Mouse (Mus musculus) MEL (cell line): ENCODE measurements around the gene Rgs9bp. TPM values are rescaled to one million over a fixed set of nuclear protein-coding genes. Genes with fewer than 3 reads are reported as not detected.

Experiments used
- DNase-seq: peaks from one replicate; pipeline ENCODE4 v3.0.0; 2011; ENCODE audit warnings: low read depth, low spot score
- H3K27ac ChIP-seq: 2 replicates; pipeline ENCODE4 v1.5.1; 2012; ENCODE audit warnings: low read depth, mild to moderate bottlenecking, control low read depth, low read length, moderate library complexity; ENCODE audit not compliant: control insufficient read depth
- H3K27me3 ChIP-seq, 2 experiments: fragments of 150-350 bp in 1 of 2; sonication (generic) in 1 of 2; 2 replicates each; pipeline ENCODE4 v1.6.1; 2012; ENCODE audit warnings: low read length in 2 of 2, mild to moderate bottlenecking in 2 of 2, improper control_type of control experiment in 1 of 2, moderate library complexity in 1 of 2; ENCODE audit not compliant: insufficient read depth in 2 of 2, control insufficient read depth in 1 of 2
- H3K36me3 ChIP-seq, 2 experiments: 2 replicates each; pipeline ENCODE4 v1.6.1; 2012 to 2014; ENCODE audit warnings: low read length in 2 of 2, improper control_type of control experiment in 1 of 2, inconsistent platforms in 1 of 2, mild to moderate bottlenecking in 1 of 2; ENCODE audit not compliant: insufficient read depth in 2 of 2, control insufficient read depth in 1 of 2
- H3K4me1 ChIP-seq, 2 experiments: fragments of 150-350 bp in 1 of 2; sonication (generic) in 1 of 2; 2 replicates each; pipeline ENCODE4 v1.6.1; 2012; ENCODE audit warnings: low read length in 2 of 2, improper control_type of control experiment in 1 of 2, mild to moderate bottlenecking in 1 of 2; ENCODE audit not compliant: insufficient read depth in 2 of 2, control insufficient read depth in 1 of 2
- H3K4me3 ChIP-seq, 2 experiments: fragments of 150-350 bp in 1 of 2; sonication (generic) in 1 of 2; 2 replicates each; pipeline ENCODE4 v1.5.1; 2012; ENCODE audit warnings: low read depth in 2 of 2, low read length in 2 of 2, mild to moderate bottlenecking in 2 of 2, moderate library complexity in 2 of 2, control low read depth in 1 of 2, improper control_type of control experiment in 1 of 2; ENCODE audit not compliant: control insufficient read depth in 1 of 2, insufficient read depth in 1 of 2
- H3K79me2 ChIP-seq: 2 replicates; pipeline ENCODE4 v1.6.1; 2012; ENCODE audit warnings: mild to moderate bottlenecking, low read length, moderate library complexity; ENCODE audit not compliant: control insufficient read depth, poor library complexity, insufficient read depth
- H3K9ac ChIP-seq: 2 replicates; pipeline ENCODE4 v1.6.1; 2012; ENCODE audit warnings: low read depth, mild to moderate bottlenecking, control low read depth, low read length, moderate library complexity; ENCODE audit not compliant: control insufficient read depth, poor library complexity, severe bottlenecking
- H3K9me3 ChIP-seq: fragments of 150-350 bp; sonication (generic); replicated peaks from 2 replicates; pipeline ENCODE4 v1.6.1; 2012; ENCODE audit warnings: mild to moderate bottlenecking, low read length, improper control_type of control experiment, moderate library complexity; ENCODE audit not compliant: insufficient read depth
- CHD1 ChIP-seq: IDR thresholded peaks from 2 replicates; pipeline ENCODE4 v1.6.1; 2012; ENCODE audit warnings: low read depth, mild to moderate bottlenecking, inconsistent platforms, low read length, improper control_type of control experiment
- CHD2 ChIP-seq: IDR thresholded peaks from 2 replicates; pipeline ENCODE4 v1.6.1; 2011; ENCODE audit warnings: low read length, improper control_type of control experiment
- CTCF ChIP-seq, 3 experiments: IDR thresholded peaks in 2 of 3; conservative IDR thresholded peaks in 1 of 3; 2 replicates each; pipeline ENCODE4 v1.5.1; 2011 to 2012; ENCODE audit warnings: low read length in 3 of 3, low read depth in 2 of 3, mild to moderate bottlenecking in 2 of 3, improper control_type of control experiment in 1 of 3, inconsistent platforms in 1 of 3, mixed read lengths in 1 of 3, moderate library complexity in 1 of 3; ENCODE audit not compliant: control insufficient read depth in 1 of 3, insufficient read depth in 1 of 3, poor library complexity in 1 of 3, severe bottlenecking in 1 of 3
- EP300 ChIP-seq, 2 experiments: IDR thresholded peaks; 2 replicates each; pipeline ENCODE4 v1.6.1; 2011; ENCODE audit warnings: improper control_type of control experiment in 2 of 2, low read length in 2 of 2, low read depth in 1 of 2, mild to moderate bottlenecking in 1 of 2
- ETS1 ChIP-seq: IDR thresholded peaks from 2 replicates; pipeline ENCODE4 v1.6.1; 2012; ENCODE audit warnings: low read depth, mild to moderate bottlenecking, inconsistent platforms, low read length, improper control_type of control experiment, moderate library complexity
- GABPA ChIP-seq: IDR thresholded peaks from 2 replicates; pipeline ENCODE4 v1.6.1; 2012; ENCODE audit warnings: low read depth, mild to moderate bottlenecking, inconsistent platforms, low read length, improper control_type of control experiment, moderate library complexity
- HCFC1 ChIP-seq: IDR thresholded peaks from 2 replicates; pipeline ENCODE4 v1.6.1; 2012; ENCODE audit warnings: low read depth, mild to moderate bottlenecking, inconsistent platforms, low read length, improper control_type of control experiment, moderate library complexity
- JUND ChIP-seq: IDR thresholded peaks from 2 replicates; pipeline ENCODE4 v1.6.1; 2011; ENCODE audit warnings: low read depth, mild to moderate bottlenecking, improper control_type of control experiment, low read length
- KAT2A ChIP-seq: conservative IDR thresholded peaks from 2 replicates; pipeline ENCODE4 v1.6.1; 2012; ENCODE audit warnings: low read depth, low read length, improper control_type of control experiment, inconsistent platforms
- MAX ChIP-seq: IDR thresholded peaks from 2 replicates; pipeline ENCODE4 v1.6.1; 2011; ENCODE audit warnings: low read length, improper control_type of control experiment
- MAZ ChIP-seq: IDR thresholded peaks from 2 replicates; pipeline ENCODE4 v1.6.1; 2012; ENCODE audit warnings: low read depth, mild to moderate bottlenecking, inconsistent platforms, low read length, improper control_type of control experiment
- MEF2A ChIP-seq: IDR thresholded peaks from 2 replicates; pipeline ENCODE4 v1.6.1; 2014; ENCODE audit warnings: low read depth, mild to moderate bottlenecking, inconsistent platforms, low read length, improper control_type of control experiment; ENCODE audit not compliant: poor library complexity, insufficient replicate concordance, severe bottlenecking; ENCODE audit errors: extremely low read depth
- MXI1 ChIP-seq: IDR thresholded peaks from 2 replicates; pipeline ENCODE4 v1.6.1; 2011; ENCODE audit warnings: mild to moderate bottlenecking, low read depth, low read length, improper control_type of control experiment
- NRF1 ChIP-seq: IDR thresholded peaks from 2 replicates; pipeline ENCODE4 v1.6.1; 2014; ENCODE audit warnings: low read depth, mild to moderate bottlenecking, inconsistent platforms, low read length, improper control_type of control experiment, moderate library complexity; ENCODE audit not compliant: poor library complexity, insufficient read depth, severe bottlenecking
- POLR2A ChIP-seq, 2 experiments: IDR thresholded peaks; 2 replicates each; pipeline ENCODE4 v1.6.1; 2011 to 2012; ENCODE audit warnings: low read length in 2 of 2, mild to moderate bottlenecking in 2 of 2, control low read depth in 1 of 2, improper control_type of control experiment in 1 of 2, low read depth in 1 of 2, moderate library complexity in 1 of 2; ENCODE audit not compliant: control insufficient read depth in 1 of 2, insufficient read depth in 1 of 2, poor library complexity in 1 of 2
- RAD21 ChIP-seq: IDR thresholded peaks from 2 replicates; pipeline ENCODE4 v1.6.1; 2011; ENCODE audit warnings: mild to moderate bottlenecking, low read depth, low read length, improper control_type of control experiment
- RCOR1 ChIP-seq: IDR thresholded peaks from 2 replicates; pipeline ENCODE4 v1.6.1; 2012; ENCODE audit warnings: low read depth, mild to moderate bottlenecking, inconsistent platforms, low read length, improper control_type of control experiment
- TAL1 ChIP-seq: IDR thresholded peaks from 2 replicates; pipeline ENCODE4 v1.6.1; 2012; ENCODE audit warnings: mild to moderate bottlenecking, inconsistent platforms, low read length, moderate library complexity, mixed read lengths
- TBP ChIP-seq: IDR thresholded peaks from 2 replicates; pipeline ENCODE4 v1.8.0; 2011; ENCODE audit warnings: low read depth, low read length, improper control_type of control experiment
- UBTF ChIP-seq: IDR thresholded peaks from 2 replicates; pipeline ENCODE4 v1.6.1; 2012; ENCODE audit warnings: low read depth, mild to moderate bottlenecking, inconsistent platforms, low read length, improper control_type of control experiment, moderate library complexity, borderline replicate concordance; ENCODE audit not compliant: insufficient read depth
- ZC3H11A ChIP-seq: IDR thresholded peaks from 2 replicates; pipeline ENCODE4 v1.6.1; 2012; ENCODE audit warnings: low read depth, mild to moderate bottlenecking, inconsistent platforms, low read length, improper control_type of control experiment
- ZNF384 ChIP-seq: IDR thresholded peaks from 2 replicates; pipeline ENCODE4 v1.6.1; 2012; ENCODE audit warnings: low read depth, mild to moderate bottlenecking, inconsistent platforms, low read length, improper control_type of control experiment
- polyA plus RNA-seq, 2 experiments: library from polyadenylated mRNA; stranded (reverse) in 1 of 2; unstranded in 1 of 2; fragments of >175 nt in 1 of 2; fragments of >200 nt in 1 of 2; gene quantifications; 2 replicates each; pipeline versions ENCODE4 v1.2.1 to v1.2.4; 2012; ENCODE audit warnings: low replicate concordance in 2 of 2, low read depth in 1 of 2; ENCODE audit not compliant: insufficient read length in 2 of 2, insufficient read depth in 1 of 2, missing spikeins in 1 of 2
- total RNA-seq: library from RNA; depleted of rRNA; stranded (reverse); fragments of 300-350 nt; gene quantifications from 2 replicates; pipeline ENCODE4 v1.2.3, GENCODE M21; 2012

The Rgs9bp gene
- total and polyA plus RNA-seq, 3 experiments = 0.12 to 0.43 TPM; not detected in 1

- no peaks in the 10 kb centered on the region for H3K9me3 ChIP-seq
These were observed 32.1 kb upstream of the Rgs9bp start for GRCm38 (mm10) chr7:35617513-35617912.

GRCm38 (mm10) chr7:35609245-35609644, 23.9 kb upstream of the Rgs9bp start:
- H3K4me1 ChIP-seq = no peaks in the 10 kb centered on the region
- H3K9me3 ChIP-seq = no peaks in the 10 kb centered on the region
- no peak for DNase-seq
- H3K27me3 ChIP-seq = no peaks in the 10 kb centered on the region
- no peaks in the 10 kb centered on the region for H3K79me2 ChIP-seq
- no peak for TF ChIP-seq CHD2
- H3K9ac ChIP-seq = no peak overlapping the region
- H3K27ac ChIP-seq = no peak overlapping the region
- peaks cover 0 to 21% of the 10 kb centered on the region in 2 experiments; a peak in 2 of 4 replicates for H3K36me3 ChIP-seq
- no peak overlapping the region for H3K4me3 ChIP-seq

More at GRCm38 (mm10) chr7:35617513-35617912, 32.1 kb upstream of the Rgs9bp start:
- Histone ChIP-seq H3K27ac (no peak overlapping the region), H3K9ac (no peak overlapping the region), H3K27me3 (no peaks in the 10 kb centered on the region), H3K79me2 (no peaks in the 10 kb centered on the region), H3K4me3 (no peak overlapping the region), H3K36me3 (peaks cover 0 to 11% of the 10 kb centered on the region in 2 experiments; a peak in 1 of 4 replicates), H3K4me1 (no peaks in the 10 kb centered on the region)
- DNase-seq = no peak
- no peak for TF ChIP-seq MEF2A
- no peak for TF ChIP-seq MAX
- no peak for TF ChIP-seq CHD1
- no peak for TF ChIP-seq HCFC1
- TF ChIP-seq NRF1 = no peak
- no peak for TF ChIP-seq POLR2A (IDR thresholded peaks at IDR 0.05; ENCODE audit: control insufficient read depth in 1 of 2, insufficient read depth in 1 of 2, low read depth in 1 of 2, low read length in 2 of 2, poor library complexity in 1 of 2)
- no peak for TF ChIP-seq ZNF384
- no peak for TF ChIP-seq UBTF
- no peak for TF ChIP-seq GABPA
- no peak for TF ChIP-seq TBP

GRCm38 (mm10) chr7:35606816-35607215, 21.4 kb upstream of the Rgs9bp start:
- H3K27ac ChIP-seq = no peak overlapping the region
- H3K9ac ChIP-seq = no peak overlapping the region
- no peak for DNase-seq
- peaks cover 0 to 2% of the 10 kb centered on the region in 2 experiments; a peak in 2 of 4 replicates for H3K4me1 ChIP-seq
- no peaks in the 10 kb centered on the region for H3K27me3 ChIP-seq
- peaks cover 2 to 29% of the 10 kb centered on the region in 2 experiments for H3K36me3 ChIP-seq
- H3K4me3 ChIP-seq = no peak overlapping the region
- no peaks in the 10 kb centered on the region for H3K9me3 ChIP-seq
- H3K79me2 ChIP-seq = no peaks in the 10 kb centered on the region
- TF ChIP-seq RAD21 (no peak), MAZ (no peak), RCOR1 (no peak), TAL1 (no peak), MXI1 (no peak), ETS1 (no peak), NRF1 (no peak), EP300 (IDR thresholded peaks at IDR 0.05; ENCODE audit: low read depth in 1 of 2, low read length in 2 of 2) (no peak), MEF2A (no peak), ZNF384 (no peak), GABPA (no peak), CHD2 (no peak), JUND (no peak), ZC3H11A (no peak), KAT2A (no peak), CTCF (IDR thresholded peaks at IDR 0.05 in 2 of 3, conservative IDR thresholded peaks at IDR 0.05 in 1 of 3; ENCODE audit: control insufficient read depth in 1 of 3, insufficient read depth in 1 of 3, low read depth in 2 of 3, low read length in 3 of 3, poor library complexity in 1 of 3, severe bottlenecking in 1 of 3) (no peak)
